Mouse (Mus musculus) right cerebral cortex, postnatal 10 days (tissue): ENCODE measurements at regions not wholly inside any gene's neighbourhood (a gene's known extent, or its start where the extent isn't known, plus 50 kb on each side); places are given as distances from the start of the nearest gene placed in this dataset.

Experiments used
- DNase-seq, 2 experiments: peaks; one replicate each; pipeline ENCODE4 v3.0.0; 2021; ENCODE audit warnings: low spot score in 2 of 2

DNA sequence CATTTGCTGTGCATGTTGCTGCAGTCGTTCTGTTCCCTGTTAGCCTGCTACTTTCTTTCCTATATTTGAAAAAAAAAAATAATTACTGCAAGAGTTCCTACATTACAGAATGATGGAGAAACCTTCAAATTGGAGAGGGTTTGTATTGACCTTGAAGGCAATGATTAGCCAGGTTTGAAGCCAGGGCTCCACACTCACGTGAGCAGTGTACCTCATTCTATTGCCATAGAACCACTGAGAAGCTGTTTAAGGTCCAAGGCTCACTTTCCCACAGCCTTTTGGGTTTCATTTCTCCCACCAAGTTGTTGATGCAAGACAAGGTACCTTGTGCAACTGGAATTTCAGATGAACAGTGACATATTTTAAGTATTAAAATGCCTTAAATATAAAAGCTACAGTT lies 1095.2 kb downstream of the Car8 start:
- DNase-seq, result no peak

DNA sequence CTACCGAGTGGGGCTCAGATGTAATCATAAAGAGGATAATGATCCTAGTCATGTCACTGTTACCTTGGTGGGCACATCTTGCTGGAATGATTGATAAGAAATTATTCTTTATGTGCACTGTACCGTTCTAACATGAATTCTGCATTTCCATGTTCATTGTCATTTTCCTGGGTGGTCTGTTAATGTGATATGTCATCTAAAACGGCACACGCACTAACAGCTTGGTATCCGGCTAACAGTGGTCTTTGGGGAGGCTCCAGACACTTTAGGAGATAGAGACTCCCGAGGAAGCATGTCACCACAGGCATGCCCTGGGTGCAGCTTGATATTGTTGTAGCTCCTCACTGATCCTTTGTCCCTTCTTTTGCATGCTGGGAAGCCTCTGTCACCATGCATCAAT lies 1096.1 kb downstream of the Car8 start:
- DNase-seq, result no peak

DNA sequence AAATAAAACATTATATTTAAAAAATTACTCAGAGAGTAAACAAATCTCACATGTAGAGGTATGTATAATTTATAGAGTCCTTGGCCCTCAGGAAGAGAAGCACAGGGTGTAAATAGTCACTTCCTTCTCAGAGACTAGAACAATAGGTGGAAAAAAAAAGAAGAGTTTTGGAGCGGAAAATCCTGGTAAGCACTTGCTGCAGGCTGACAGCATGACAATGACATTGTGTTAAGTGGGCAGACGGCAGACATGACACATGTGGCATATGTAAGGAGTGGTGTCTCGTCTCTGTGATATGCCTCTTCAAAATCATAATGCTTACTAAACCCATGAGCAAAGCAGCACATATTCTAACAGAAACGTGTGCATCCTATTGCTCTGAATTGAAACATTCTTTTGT lies 1126.7 kb downstream of the Car8 start:
- DNase-seq, result no peak

DNA sequence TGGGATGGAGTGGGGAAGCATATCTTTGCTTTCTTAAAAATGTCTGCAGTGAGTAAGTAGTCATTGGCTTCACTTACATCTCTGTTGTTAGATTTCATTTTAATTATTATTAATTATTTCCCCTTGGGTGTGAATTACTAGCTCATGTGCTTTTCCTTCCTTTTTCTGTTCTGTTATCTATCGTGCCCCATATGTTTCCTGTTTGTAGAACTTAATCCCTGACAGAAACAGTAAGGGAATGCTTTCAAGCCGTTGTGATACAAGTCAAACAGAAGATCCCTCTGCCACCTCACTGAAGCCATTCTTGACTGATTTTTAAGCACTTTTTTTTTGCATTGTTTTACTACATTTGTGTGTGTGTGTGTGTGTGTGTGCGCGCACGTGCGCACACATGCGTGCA lies 1145.9 kb downstream of the Car8 start:
- no peak for DNase-seq

- no peak for DNase-seq
Observed at GRCm38 (mm10) chr4:7091201-7091814, 1147.5 kb downstream of the Car8 start.
